Mouse (Mus musculus) adrenal gland, adult 18-20 months (tissue): ENCODE data around the gene Macrod2. TPM values are rescaled to one million over a fixed set of nuclear protein-coding genes. Genes with fewer than 3 reads are reported as not detected.

Experiments used
- DNase-seq, 2 experiments: peaks; one replicate each; pipeline ENCODE4 v3.0.0; 2021 to 2022; ENCODE audit warnings: low spot score in 2 of 2
- long read RNA-seq, 2 experiments: library from polyadenylated mRNA; stranded (forward); transcript quantifications; one replicate each; pipeline ENCODE4 v2.0.0; 2021
- total RNA-seq, 2 experiments: library from RNA; stranded (reverse); gene quantifications; 1 replicate in 1 of 2; 2 replicates in 1 of 2; pipeline ENCODE4 v1.2.3; 2021

Gene Macrod2
- 1 to 10 TPM; 8.4 to 8.6 TPM for total RNA-seq
- long read RNA-seq, experiment 1, result 0 reads
- long read RNA-seq, experiment 2, partial matches to known transcripts, result 0 of 4 reads
- long read RNA-seq, experiment 2, other reads (novel, unspliced or antisense), result 0 of 4 reads

DNA sequence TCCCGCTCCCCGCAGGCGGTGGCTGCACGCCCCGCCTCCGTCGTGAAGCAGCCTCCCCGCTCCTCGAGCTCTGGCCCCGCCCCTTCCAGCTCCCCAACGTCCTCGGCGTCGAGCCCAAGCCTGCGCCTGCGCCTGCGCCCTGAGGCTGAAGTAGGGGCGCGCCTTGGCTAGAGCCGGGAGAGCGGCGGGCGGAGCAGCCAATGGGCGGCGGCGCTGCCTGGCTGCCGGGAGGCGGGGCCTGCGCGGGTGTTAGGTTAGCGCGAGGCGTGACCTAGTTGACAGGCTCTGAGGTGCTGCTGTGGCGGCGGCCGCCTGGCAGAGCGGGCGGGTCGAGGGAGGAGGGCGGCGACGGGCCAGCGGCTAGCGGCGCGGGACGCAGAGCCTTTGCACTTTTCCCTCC is at the start of gene Macrod2:
Macrod2 (plus strand) TSS at position 131 of the 400 bp plus-strand sequence.
- DNase-seq, result peak; percentile 97 to 98

DNA sequence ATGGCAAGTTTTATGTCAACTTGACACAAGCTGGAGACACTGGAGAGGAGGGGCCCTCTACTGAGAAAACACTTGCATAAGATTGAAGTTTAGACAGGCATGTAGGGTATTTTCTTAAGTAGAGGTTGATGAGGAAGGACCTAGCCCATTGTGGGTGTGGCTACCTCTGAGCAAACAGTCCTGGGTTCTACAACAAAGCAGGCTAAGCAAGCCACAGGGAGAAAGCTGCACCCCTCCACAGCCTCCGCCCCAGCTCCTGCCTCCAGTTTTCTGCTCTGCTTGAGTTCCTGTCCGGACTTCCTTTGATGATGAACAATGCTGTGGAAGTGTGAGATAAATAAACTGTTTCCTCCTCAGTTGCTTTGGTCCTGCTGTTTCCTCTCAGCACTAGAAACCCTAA is 35.2 kb upstream of the Macrod2 start:
- no peak for DNase-seq

DNA sequence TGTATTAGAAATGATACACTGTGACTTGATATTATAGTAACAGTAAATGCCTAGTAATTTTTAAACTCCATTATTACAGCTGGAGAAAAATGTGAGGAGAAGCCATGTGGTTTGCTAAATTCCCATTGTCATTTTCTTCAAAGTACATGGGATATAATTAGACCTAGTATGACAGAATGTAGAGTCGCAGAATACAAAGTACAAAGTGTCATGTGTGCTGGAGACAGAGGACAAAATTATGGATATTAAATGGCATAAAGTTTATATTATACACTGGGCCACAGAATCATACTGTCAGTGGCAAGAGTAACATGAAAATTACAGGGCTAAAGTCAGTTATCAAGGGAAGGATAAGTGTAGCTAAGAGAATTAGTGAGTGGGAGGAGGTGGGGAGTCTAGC is 30.3 kb upstream of the Macrod2 start:
- DNase-seq, result no peak

DNA sequence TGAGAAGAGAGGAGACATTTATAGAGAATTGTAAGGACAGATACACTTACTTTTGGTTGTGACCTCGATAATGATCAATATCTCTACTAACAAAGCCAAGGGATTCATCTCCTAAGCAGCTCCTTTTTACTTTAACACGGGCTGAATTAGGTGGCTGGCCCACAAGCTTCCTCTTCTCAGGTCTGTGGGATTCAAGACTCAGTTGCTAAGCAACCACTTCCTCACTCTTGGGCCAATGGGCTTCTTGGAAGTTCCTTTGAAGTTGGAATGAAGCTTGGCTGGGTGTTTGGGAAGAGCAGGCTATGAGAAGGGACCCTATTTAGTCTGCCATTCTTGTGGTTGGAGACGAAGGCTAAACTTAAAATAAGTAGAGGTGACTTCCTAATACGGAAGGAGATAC is 5.6 kb upstream of the Macrod2 start, which contains the start of gene Sel1l2:
Sel1l2 (minus strand) TSS at position 182 of the 400 bp plus-strand sequence.
- no peak for DNase-seq

DNA sequence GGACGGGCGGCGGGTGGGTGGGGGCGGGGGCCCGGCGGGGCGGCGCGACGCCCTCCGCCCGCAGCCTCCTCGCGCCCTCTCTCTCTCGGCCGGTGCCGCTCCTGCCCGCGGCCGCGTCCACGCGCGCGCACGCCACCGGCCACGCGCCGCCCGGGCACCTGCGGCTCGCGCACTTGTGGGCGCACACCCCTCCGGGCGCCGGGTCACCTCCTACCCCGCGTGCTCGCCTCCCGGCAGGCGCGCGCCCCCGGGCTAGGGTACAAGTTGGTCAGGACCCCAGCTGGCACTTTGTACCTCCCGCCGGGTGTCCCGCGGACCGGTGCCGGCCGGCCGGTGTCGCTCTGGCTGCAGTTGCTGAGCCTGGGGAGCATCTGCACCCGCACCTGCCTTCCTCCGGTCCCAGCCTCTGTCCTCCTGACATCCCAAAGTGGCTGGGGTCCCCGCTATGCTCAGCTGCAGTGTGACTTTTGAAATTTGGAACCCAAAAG is 679 bp downstream of the Macrod2 start:
- peak; percentile 34 to 46 for DNase-seq

DNA sequence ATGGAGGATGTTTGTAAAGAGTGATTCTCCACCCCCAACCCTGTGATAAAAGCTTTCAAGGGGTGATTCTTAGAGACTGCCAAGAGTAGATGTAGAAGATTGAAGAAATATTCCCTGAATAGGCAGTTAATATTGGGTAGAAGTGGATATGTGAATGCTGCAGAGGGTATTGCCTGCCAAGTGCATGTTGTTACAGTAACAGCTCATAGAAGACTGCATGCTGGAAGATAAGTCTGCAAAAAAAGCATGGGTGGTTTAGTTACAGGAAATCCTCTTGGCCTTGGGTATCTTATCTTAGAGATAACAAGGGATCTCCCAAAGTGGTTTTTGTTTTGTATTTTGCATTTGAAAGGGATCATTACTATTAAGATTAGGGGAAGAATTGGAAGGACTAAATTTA is 30.7 kb downstream of the Macrod2 start:
- no peak for DNase-seq

DNA sequence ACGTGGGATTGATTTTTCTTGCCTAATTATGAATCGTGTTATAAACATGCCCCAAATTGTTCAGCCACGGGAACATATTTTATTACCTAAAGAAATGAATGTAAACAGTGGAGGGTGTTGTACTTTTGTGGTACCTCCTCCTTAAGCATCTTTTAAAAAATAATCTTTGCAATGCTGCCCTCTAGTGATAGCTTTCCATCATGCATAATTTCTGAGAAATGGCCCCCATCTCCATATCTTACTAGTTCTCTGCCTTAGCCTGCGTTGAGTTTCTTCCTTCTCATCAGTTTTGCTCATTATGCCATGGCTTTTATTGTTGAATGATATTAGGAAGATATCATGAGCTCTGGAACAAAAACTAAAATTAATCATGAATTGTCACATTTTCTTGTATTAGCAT is 32.2 kb downstream of the Macrod2 start:
- no peak for DNase-seq

DNA sequence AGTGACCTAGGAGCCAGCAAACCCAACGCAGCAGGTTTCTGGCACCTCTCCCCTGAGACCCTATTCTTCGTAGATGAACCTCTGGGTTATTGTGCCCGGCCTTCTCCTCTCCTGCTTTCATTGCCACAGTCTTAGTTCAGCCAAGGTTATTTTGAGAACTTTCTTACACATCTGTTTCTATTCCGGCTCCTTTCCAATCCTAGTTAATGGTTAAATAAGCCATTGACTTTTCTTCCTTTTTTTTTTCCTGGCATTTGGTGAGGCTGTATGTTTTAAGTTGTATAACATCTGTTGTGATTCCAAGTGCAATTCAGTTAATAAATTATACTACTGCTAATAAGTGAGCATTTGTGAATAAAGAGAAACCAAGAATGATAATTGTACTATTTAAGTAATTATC is 44.0 kb downstream of the Macrod2 start:
- DNase-seq, result no peak

DNA sequence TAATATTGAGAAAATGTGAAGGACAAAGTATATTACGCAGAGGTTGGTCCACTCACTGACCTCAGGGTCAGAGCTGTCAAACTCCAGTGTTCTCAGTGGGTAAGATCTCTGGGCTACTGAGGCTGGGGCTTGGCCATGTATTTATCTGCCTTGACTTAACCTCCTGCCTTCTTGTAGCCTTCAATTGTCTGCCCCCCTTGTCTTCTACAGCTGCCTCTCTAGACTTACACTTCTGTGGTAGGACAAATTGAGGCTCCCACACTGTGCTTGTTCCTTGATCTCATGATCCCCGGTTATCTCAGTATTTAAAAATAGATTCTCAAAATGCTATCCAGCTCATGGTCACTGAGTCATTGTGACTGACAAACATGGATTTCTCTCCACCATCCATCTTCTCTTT is 53.5 kb downstream of the Macrod2 start:
- peak in 1 of 2 experiments; percentile 36 for DNase-seq

DNA sequence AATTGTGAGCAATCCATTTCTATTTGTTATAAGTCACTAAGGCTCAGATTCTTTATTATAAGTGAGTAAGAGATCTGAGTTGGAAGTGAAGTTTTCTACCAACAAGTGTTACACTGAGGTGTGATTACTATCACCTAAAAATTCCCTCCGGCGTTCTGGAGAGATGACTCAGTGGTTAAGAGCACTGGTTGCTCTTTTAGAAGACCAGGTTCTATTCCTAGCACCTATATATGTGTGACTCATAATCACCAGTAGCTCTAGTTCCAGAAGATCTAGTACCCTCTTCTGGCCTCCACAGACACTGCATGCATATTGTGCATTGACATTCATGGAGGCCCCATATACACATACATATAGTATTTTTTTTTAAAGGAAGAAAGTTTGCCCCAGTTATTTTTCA is 80.7 kb downstream of the Macrod2 start:
- DNase-seq, result no peak

DNA sequence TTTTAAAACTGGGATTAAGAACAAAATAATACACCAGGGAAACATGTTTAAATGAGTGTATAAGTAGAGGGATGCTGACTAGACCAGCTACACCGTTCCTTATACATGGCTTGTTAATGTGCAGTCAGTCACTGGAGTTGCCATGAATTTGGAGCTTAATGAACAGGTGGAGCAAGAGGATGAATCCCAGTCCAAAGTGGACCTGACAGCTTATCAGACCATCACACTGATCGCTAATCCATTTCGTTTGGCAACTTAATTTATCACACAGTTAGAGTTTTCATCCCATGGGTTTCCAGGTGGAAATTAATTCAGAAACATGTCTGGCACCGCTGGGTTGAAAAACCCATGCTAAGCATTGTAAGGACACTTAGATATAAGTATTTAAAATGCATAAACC is 81.8 kb downstream of the Macrod2 start:
- no peak for DNase-seq

DNA sequence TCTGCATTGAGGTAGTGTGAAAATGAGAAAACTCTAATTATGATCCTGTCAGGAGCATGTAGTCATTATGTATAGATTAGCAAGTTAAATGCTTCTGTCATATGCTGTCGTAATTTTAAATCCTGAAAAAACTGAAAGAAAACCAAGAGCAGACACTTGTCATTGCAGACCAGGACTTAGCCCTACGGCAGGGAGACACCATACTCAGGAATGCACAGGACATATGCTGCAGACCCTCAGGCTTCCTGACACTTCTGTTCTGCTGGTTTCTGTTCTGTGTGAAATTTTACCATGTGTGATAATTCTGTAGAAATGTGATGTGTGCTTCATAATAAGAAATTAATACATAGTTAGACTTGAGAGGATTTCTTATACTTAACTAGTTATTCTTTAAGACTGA is 87.5 kb downstream of the Macrod2 start:
- DNase-seq, result no peak

DNA sequence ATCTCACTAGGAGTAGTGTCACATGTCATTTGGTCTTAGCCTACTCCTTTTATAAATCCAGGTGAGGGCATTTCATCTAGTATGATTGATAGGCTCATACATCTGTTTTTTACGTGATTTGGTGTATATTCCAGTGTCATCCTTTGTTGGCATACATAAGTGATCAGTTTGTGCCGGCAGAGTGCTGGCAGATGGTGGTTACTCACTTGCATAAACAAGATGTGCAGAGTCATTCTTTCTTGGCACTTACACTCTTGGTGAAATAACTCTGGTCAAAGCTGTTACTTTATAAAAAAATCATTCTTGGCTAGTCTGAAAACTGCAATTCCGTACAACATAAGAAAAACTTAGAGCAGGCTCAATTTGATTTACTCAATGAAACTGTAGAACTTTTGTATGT is 102.6 kb downstream of the Macrod2 start:
- DNase-seq, result no peak

DNA sequence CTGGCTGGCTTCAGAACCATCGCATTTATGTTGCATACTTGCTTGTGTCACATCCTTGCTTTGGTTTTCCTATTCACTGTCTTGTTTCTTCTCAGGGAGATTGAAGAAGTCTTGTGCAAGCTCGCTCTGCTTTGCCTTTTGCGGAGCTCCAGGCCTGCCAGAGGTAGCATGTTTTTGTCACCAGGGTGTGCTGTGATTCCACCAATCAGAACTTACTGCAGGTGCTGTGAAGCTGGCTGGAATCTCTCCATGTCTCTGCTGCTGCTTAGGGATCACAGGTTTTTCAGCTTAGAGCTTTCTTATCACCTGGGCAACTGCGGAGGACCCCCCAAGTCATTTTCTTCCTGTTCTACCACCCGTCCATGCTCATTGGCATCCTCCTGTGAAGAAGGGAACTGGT is 105.8 kb downstream of the Macrod2 start:
- DNase-seq, result peak in 1 of 2 experiments; percentile 7

DNA sequence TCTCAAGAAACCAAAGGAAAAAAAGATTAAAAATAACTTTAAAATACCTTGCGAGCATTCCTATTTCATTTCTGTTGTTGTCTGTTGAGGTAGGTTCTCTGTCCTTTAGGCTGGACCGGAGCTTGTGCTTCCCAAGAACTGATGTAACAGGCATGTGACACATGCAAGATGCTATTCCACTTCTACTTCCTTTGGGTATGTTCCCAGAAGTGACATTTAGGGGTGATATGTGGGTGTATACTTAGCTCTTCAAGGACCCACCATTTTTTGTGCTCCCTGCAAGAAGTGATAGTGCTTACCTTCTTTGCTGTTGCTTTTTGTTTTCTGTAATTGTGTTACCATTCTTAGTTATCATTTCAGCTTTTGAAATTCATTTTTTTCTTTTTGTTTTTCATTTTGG is 126.4 kb downstream of the Macrod2 start:
- DNase-seq, result no peak

DNA sequence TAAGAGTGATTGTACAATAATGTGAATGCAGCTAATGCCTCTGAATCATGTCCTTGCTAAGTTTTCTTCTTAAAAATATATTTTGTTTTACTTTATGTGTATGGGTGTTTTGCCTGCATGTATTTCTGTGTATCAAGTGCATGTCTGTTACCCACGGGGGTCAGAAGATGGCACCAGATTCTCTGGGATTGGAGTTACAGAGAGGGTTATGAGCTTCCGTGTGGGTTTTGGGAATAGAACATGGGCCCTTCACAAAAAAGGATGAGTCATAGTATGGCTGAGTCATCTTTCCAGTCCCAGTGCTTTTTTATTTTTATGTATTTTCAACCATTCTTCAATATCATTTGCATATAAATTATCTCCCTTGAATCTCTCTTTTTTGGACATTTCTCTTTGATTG is 135.1 kb downstream of the Macrod2 start:
- DNase-seq, result no peak

DNA sequence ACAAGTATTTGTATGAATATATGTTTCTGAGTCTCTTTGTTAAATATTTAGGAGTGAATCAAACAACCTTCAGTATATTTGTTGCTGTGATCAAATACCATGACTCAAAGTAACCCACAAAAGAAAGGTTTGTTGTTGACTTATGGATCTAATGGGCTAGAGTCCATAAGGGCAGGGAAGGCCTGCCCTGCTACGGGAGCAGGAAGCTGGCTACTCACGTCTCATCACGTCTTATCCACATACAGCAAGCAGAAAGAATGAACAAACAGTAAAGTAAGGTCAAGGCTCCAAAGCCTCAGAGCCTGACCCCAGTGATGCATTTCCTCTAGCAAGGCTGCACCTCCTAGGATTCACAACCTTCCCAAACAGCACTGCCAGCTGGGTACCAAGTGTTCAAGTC is 136.9 kb downstream of the Macrod2 start:
- DNase-seq, result no peak

DNA sequence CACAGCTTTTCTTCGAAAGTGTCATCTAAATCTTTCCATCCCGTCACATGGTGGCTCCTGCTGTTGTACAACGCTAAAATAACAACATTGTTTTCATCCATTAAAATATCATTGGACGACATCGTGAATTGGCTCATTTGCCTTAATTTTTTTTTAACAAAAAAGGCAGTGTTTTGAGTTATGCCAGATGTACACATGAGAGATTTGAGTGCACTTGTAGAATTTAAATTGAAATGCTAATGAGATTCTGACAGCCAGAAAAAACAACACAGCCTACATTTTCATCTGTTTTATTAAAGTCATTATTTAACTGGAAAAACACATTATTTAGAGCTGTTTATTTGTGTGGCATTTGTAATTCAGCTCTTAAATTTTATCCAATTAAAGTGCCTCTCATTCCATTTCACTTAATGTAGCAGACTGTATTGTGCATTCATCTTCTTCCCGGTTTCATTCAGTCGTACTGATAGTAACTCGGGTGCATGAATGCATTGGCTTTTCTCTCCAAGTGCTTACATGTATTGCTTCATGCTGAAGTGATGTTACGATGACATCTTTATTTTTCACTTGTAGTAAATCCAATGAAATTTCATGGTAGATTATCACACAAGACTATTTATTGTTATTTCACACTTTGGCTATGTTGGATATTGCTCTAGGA is 137.9 kb downstream of the Macrod2 start:
- DNase-seq, result no peak

DNA sequence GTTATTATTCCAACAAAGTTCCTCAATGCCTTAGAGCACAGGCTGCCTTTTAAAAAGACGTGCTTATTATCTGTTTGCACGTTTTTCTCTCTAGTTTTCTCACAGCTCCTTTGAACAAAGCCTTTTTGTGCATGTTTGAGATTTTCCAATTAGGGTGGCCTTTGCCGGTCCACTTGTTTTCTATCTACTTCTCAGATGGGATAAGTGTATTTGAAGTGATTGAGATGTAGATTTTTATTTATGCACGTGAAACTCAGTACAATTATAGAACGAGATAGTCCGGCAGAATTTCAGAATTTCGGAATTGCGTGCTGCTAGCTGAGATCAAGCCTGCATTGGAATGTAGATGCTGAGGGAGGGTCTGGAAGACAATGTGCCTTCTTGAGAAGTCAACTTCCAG is 138.5 kb downstream of the Macrod2 start:
- no peak for DNase-seq

DNA sequence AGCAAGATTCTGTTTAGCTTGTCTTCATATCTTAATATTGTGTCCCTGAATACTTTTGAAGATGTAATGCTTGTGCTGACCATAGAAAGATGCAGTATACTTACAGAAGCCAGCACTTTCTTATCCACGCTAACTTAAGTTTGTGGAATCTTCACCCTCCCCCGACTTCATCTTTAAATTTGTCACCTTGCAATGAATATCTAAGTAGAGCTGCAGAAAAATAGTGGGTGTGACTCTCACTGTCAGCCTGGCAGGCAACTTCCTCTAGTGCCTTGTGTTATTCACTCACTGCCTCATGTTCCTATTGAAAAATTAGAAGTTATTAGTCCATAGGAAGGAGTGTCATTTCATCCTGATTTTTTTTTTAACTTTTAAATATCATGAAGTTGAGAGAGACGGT is 139.5 kb downstream of the Macrod2 start:
- no peak for DNase-seq

DNA sequence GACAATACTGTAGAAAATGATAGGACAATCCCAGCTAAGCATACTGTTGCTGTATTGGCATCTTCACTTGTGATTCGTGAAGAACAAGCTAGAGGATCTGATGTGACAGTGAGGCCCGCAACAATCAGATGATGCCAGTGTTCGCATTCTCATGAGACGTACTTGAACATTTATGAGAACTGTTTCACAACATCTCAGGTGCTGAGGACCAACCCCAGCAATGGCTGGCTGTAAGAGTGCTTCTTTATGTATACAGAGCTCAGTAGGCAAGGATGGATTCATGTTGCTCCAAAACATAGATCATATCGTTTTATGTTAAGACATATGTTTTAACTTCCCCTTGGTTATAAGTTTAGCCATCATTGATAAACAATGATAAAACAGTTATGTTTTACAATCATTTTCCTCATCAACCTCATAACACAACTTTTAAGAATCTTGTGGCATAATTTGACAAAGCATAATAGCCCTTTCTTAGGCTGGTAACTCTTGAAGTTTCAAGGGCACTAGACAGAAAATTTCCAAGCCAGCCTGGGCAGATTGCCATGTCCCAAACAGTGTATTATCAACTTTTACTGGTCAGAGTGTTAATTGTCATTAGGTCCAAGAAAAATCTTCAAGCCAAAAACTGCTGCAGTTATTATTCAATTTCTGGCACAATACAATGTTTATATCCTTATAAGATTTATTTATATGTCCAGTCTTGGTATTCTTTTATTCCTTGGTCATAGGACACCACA is 140.9 kb downstream of the Macrod2 start:
- DNase-seq, result no peak

DNA sequence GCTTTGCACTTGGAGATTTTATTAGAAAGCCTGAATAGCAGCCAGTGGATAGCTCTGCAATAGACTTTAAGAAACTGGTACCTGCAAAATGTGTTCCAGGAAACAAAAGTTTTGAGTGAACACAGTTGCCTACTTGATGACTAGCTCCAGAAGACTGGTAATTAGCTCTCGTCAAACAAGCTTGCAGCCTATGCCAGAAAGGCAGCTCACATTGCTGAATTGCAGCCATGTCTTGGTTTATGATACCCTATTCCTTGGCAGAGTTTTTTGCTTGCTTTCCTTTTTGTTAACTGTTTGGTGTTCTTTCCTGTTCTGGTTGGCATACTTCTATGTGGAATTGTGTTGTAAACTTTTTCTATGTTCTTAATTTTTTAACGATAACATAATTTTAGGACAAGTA is 154.2 kb downstream of the Macrod2 start:
- no peak for DNase-seq
